In genomic region chr10:25446953-25447525, GRCm38 (mm10) we compare ENCODE assay signal across 11 mouse cellular contexts.
DNase-seq lines count a peak whose midpoint lies in the region; ATAC-seq and TF ChIP-seq lines count a peak whose summit lies in the region.
"Had no signal": no experiment of that assay in that cellular context is flagged by ENCODE, and none has a peak within 500 bp of the region (broad histone marks: within the 10 kb centered on the region; RNA-seq: fewer than 3 reads in every experiment).

No protein-coding gene starts in this region.

- no peak for TF ChIP-seq POLR2A in heart, adult 2 months (IDR thresholded peaks at IDR 0.05; ENCODE audit: insufficient read depth, low read depth, low read length)
- no peak for TF ChIP-seq POLR2A in cerebellum, adult 2 months (IDR thresholded peaks at IDR 0.05; ENCODE audit: borderline replicate concordance, insufficient read depth, low read length)

- TF ChIP-seq CTCF in heart, adult 2 months (IDR thresholded peaks at IDR 0.05), result no peak
- no peak for TF ChIP-seq CTCF in left cerebral cortex, adult 2 months (IDR thresholded peaks at IDR 0.05)
- no peak for TF ChIP-seq CTCF in cerebellum, adult 2 months (IDR thresholded peaks at IDR 0.05; ENCODE audit: borderline replicate concordance, insufficient read depth, low read depth, low read length)

- peak; percentile 45 for ATAC-seq in CD4-positive, CD25-positive, alpha-beta regulatory T cell, adult 4 months
- ATAC-seq in limb, embryonic 13.5 days (ENCODE audit: low FRiP score, low read depth), result no peak

- WGBS in heart, adult 2 months, result 40% methylated on average over 5 of the region's 5 CpGs
- 72% methylated on average over 5 of the region's 5 CpGs for WGBS in limb, embryonic 13.5 days
- WGBS in cerebellum, adult 2 months, result 51% methylated on average over 5 of the region's 5 CpGs

- no peak overlapping the region for H3K4me2 ChIP-seq in limb, embryonic 13.5 days (replicated peaks)

- no peak overlapping the region for H3K9ac ChIP-seq in heart, adult 2 months (ENCODE audit: low read depth, low read length)
- H3K9ac ChIP-seq in limb, embryonic 13.5 days, result no peak overlapping the region

- peaks cover 8% of the 10 kb centered on the region for H3K36me3 ChIP-seq in heart, adult 2 months (ENCODE audit: control insufficient read depth, insufficient read depth, low read length)
- H3K36me3 ChIP-seq in limb, embryonic 13.5 days, result peaks cover 24% of the 10 kb centered on the region

- H3K27ac ChIP-seq in heart, adult 2 months, result peak overlapping the region; percentile 16; the same call in 1 of the 2 replicates
- H3K27ac ChIP-seq in left cerebral cortex, adult 2 months, result peak overlapping the region; percentile 29; the same call in 1 of the 2 replicates
- H3K27ac ChIP-seq in limb, embryonic 13.5 days, result 0 out of 2 replicates have a peak overlapping the region, but pooled peaks have one; percentile 48
- no peak overlapping the region for H3K27ac ChIP-seq in cerebellum, adult 2 months (ENCODE audit: insufficient read depth, low read length)

- no peaks in the 10 kb centered on the region for H3K79me2 ChIP-seq in heart, adult 2 months (replicated peaks; ENCODE audit: control insufficient read depth, insufficient read depth, low read length)

- no peak for DNase-seq in heart, adult 2 months
- no peak for DNase-seq in heart, postnatal 4 days
- DNase-seq in left cerebral cortex, adult 2 months (ENCODE audit: extremely low spot score in 1 of 2, low spot score in 2 of 2), result no peak
- no peak for DNase-seq in left cerebral cortex, postnatal 36 days (ENCODE audit: low spot score in 2 of 2)
- no peak for DNase-seq in thymus, postnatal 36 days
- no peak for DNase-seq in cerebellum, adult 2 months
- DNase-seq: gastrocnemius, postnatal 10 days; kidney, adult 8-10 months; retina, postnatal 1 day had no signal

- no peak overlapping the region for H3K4me3 ChIP-seq in heart, adult 2 months
- H3K4me3 ChIP-seq in left cerebral cortex, adult 2 months, result no peak overlapping the region
- H3K4me3 ChIP-seq in limb, embryonic 13.5 days, result no peak overlapping the region
- H3K4me3 ChIP-seq in cerebellum, adult 2 months (replicated peaks; ENCODE audit: insufficient read depth, low read depth, low read length), result no peak overlapping the region

- H3K27me3 ChIP-seq in heart, adult 2 months (ENCODE audit: control insufficient read depth, insufficient read depth, low read length), result no peaks in the 10 kb centered on the region
- H3K27me3 ChIP-seq in limb, embryonic 13.5 days, result no peaks in the 10 kb centered on the region
- H3K27me3 ChIP-seq in cerebellum, adult 2 months (ENCODE audit: control insufficient read depth, insufficient read depth, low read length), result no peaks in the 10 kb centered on the region

- intact Hi-C loops in heart, adult 2 months (cut with DNase I), result no loop called here
- intact Hi-C loops in left cerebral cortex, adult 2 months (cut with DNase I), result no loop called here
- intact Hi-C loops in left cerebral cortex, postnatal 36 days (cut with DNase I), result no loop called here

- TF ChIP-seq EP300 in heart, adult 2 months (IDR thresholded peaks at IDR 0.05; ENCODE audit: insufficient read depth, low read depth, low read length), result no peak

- H3K9me3 ChIP-seq in limb, embryonic 13.5 days, result no peaks in the 10 kb centered on the region

- peaks cover 8% of the 10 kb centered on the region for H3K4me1 ChIP-seq in heart, adult 2 months (ENCODE audit: control insufficient read depth, insufficient read depth, low read length)
- peaks cover 15% of the 10 kb centered on the region for H3K4me1 ChIP-seq in limb, embryonic 13.5 days
- H3K4me1 ChIP-seq in cerebellum, adult 2 months (ENCODE audit: control insufficient read depth, insufficient read depth, low read length), result no peaks in the 10 kb centered on the region
